Mouse (Mus musculus): ENCODE data around the gene Pkmyt1. TPM values are rescaled to one million over a fixed set of nuclear protein-coding genes. Genes with fewer than 3 reads are reported as not detected.

The Pkmyt1 gene
- polyA plus RNA-seq, 1 experiment from 2014 or later: 29.5 TPM

DNA sequence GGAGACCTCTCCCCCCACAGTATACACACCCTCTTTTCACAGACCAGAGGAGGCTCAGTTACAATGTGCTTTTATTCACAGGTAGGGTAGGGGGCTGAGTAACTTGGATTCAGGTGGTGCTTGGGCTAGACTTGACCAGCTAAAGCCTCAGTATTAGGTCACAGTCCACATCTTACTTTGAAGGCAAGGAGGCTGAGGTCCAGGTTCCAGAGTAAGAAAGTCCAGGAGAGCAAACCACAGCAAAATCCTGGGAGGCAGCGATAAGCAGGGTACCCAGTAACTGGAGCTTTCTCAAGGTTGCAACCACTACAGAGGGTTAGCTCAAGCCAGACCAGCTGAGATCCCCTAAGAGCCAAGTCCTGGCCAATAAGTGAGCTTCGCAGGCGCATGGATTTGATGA, 43.6 kb upstream of the Pkmyt1 start:
- Histone ChIP-seq H3K9ac (replicated peaks; ENCODE audit: low read length) (no peak overlapping the region), H3K27me3 (ENCODE audit: control insufficient read depth, insufficient read depth, low read length) (peaks cover 51% of the 10 kb centered on the region), H3K4me1 (ENCODE audit: control insufficient read depth, insufficient read depth, low read length) (no peaks in the 10 kb centered on the region; the same call in 1 of the 2 replicates), H3K36me3 (replicated peaks; ENCODE audit: control insufficient read depth, insufficient read depth, low read depth, low read length) (no peaks in the 10 kb centered on the region), H3K4me3 (ENCODE audit: low read depth, low read length) (no peak overlapping the region), H3K9me3 (replicated peaks; ENCODE audit: control insufficient read depth, low read length) (no peaks in the 10 kb centered on the region), H3K27ac (replicated peaks; ENCODE audit: low read depth, low read length) (no peak overlapping the region), H3K4me2 (ENCODE audit: low read depth, low read length) (peak overlapping the region; percentile 0; the same call in 1 of the 2 replicates)
- DNase-seq (ENCODE audit: low spot score): no peak
- WGBS: 53% methylated on average over 3 of the region's 3 CpGs
- ATAC-seq (replicated peaks; ENCODE audit: insufficient number of reproducible peaks, low FRiP score, low TSS enrichment, low read depth): no peak

DNA sequence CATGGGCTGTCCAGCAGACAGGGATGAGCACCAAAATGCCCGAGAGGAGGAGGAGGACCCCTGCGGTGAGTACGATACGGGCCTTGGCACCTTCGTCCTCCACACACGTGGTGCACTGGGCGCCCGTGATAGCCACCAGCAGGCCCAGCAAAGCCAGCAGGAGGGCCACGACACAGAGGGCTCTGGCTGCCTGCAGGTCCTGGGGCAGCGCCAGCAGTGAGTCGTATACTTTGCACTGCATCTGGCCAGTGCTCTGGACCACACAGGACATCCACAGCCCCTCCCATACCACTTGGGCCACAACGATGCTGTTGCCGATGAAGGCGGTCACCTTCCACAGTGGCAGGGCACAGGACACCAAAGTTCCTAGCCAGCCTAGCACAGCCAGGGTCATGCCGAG, 42.9 kb upstream of the Pkmyt1 start:
- DNase-seq (ENCODE audit: low spot score) (no peak), ATAC-seq (replicated peaks; ENCODE audit: insufficient number of reproducible peaks, low FRiP score, low TSS enrichment, low read depth) (peak; percentile 30; the same call in 1 of the 2 replicates)
- H3K36me3 ChIP-seq (replicated peaks; ENCODE audit: control insufficient read depth, insufficient read depth, low read depth, low read length): no peaks in the 10 kb centered on the region
- H3K27ac ChIP-seq (replicated peaks; ENCODE audit: low read depth, low read length): no peak overlapping the region
- no peaks in the 10 kb centered on the region for H3K9me3 ChIP-seq (replicated peaks; ENCODE audit: control insufficient read depth, low read length)
- H3K9ac ChIP-seq (replicated peaks; ENCODE audit: low read length): no peak overlapping the region; the same call in 1 of the 2 replicates
- H3K27me3 ChIP-seq (ENCODE audit: control insufficient read depth, insufficient read depth, low read length): peaks cover 51% of the 10 kb centered on the region
- peak overlapping the region; percentile 18 for H3K4me3 ChIP-seq (ENCODE audit: low read depth, low read length)
- WGBS: 29% methylated on average over 15 of the region's 15 CpGs
- no peak overlapping the region; the same call in 1 of the 2 replicates for H3K4me2 ChIP-seq (ENCODE audit: low read depth, low read length)
- H3K4me1 ChIP-seq (ENCODE audit: control insufficient read depth, insufficient read depth, low read length): no peaks in the 10 kb centered on the region; the same call in 1 of the 2 replicates

DNA sequence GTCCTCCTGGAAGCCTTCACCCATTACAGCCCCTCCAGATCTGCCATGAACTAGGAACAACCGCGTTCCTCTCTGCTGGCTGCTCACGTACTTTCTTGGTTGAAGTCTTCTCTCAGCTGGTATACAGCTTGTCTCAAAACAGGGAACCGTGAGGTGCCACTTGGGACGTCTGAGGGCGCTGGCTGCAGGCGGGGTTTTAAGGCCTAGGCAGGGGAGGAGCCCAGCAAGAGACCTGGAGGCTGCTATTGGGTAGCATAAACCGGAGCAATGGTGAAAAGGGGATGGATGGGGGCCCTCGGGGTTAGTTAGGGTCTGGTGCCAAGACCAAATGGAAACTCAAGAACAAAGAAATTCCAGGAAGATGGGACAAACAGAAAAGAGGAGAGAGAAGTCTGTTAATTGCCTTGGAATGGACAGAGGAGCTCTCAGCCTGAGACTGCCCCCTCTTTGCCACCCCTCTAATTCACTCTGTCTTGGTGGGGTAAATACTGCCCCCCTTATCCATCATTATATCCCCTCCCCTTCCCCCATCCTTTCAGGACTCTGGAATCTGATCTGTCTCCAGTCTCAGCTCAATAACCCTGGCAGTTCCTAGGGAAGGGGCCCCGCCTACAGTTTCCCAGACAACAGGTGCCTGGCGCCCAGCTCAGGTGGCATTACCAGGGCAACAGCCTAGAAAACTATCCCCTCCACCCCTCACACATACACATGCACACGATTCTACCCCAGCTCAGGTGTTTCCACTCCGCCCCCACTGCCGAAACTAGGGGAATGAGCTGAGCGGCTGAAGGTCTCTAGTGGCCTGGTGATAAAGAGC, 42.1 kb upstream of the Pkmyt1 start, which contains the start of gene Cldn9:
Gene Cldn9 (minus strand): TSS at position 171 of the 817 bp plus-strand sequence.
- WGBS: 12% methylated on average over 15 of the region's 15 CpGs
- ATAC-seq (replicated peaks; ENCODE audit: insufficient number of reproducible peaks, low FRiP score, low TSS enrichment, low read depth) (peak; percentile 79), DNase-seq (ENCODE audit: low spot score) (peak; percentile 41)
- Histone ChIP-seq H3K9ac (replicated peaks; ENCODE audit: low read length) (no peak within 1 kb of the TSS; the same call in 1 of the 2 replicates), H3K9me3 (replicated peaks; ENCODE audit: control insufficient read depth, low read length) (no peaks in the 10 kb centered on the region), H3K4me1 (ENCODE audit: control insufficient read depth, insufficient read depth, low read length) (no peaks in the 10 kb centered on the region; the same call in 1 of the 2 replicates), H3K4me3 (ENCODE audit: low read depth, low read length) (peak within 1 kb of the TSS; percentile 18), H3K36me3 (replicated peaks; ENCODE audit: control insufficient read depth, insufficient read depth, low read depth, low read length) (no peaks in the 10 kb centered on the region), H3K4me2 (ENCODE audit: low read depth, low read length) (no peak within 1 kb of the TSS; the same call in 1 of the 2 replicates), H3K27me3 (ENCODE audit: control insufficient read depth, insufficient read depth, low read length) (peaks cover 46% of the 10 kb centered on the region), H3K27ac (replicated peaks; ENCODE audit: low read depth, low read length) (no peak within 1 kb of the TSS; the same call in 1 of the 2 replicates)

DNA sequence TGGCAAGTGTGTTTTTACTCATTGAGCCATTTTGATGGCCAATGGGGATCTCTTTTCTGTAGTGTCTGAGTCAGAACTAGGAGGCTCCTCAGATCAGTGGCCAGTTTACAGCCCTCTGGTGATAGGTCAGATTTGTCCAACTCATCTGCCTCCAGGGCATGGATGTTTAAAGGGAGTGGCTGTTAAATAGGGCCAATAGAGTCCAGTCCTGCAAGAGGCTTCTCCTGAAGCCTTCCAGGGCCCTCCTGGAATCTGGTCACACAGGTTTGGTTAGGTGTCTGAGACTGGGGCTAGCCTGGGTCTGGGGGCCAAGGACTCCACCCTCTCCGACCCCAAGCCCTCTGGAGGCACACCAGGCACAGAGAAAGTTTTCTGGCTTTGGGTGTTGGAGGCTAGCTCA, 31.6 kb upstream of the Pkmyt1 start:
- ATAC-seq (replicated peaks; ENCODE audit: insufficient number of reproducible peaks, low FRiP score, low TSS enrichment, low read depth) (no peak; the same call in 1 of the 2 replicates), DNase-seq (ENCODE audit: low spot score) (no peak)
- Histone ChIP-seq H3K36me3 (replicated peaks; ENCODE audit: control insufficient read depth, insufficient read depth, low read depth, low read length) (no peaks in the 10 kb centered on the region), H3K27ac (replicated peaks; ENCODE audit: low read depth, low read length) (no peak overlapping the region), H3K4me2 (ENCODE audit: low read depth, low read length) (no peak overlapping the region), H3K9me3 (replicated peaks; ENCODE audit: control insufficient read depth, low read length) (no peaks in the 10 kb centered on the region), H3K4me3 (ENCODE audit: low read depth, low read length) (no peak overlapping the region), H3K9ac (replicated peaks; ENCODE audit: low read length) (no peak overlapping the region), H3K27me3 (ENCODE audit: control insufficient read depth, insufficient read depth, low read length) (peaks cover 13% of the 10 kb centered on the region), H3K4me1 (ENCODE audit: control insufficient read depth, insufficient read depth, low read length) (peaks cover 3% of the 10 kb centered on the region; the same call in 1 of the 2 replicates)
- 61% methylated on average over 1 of the region's 1 CpGs for WGBS

DNA sequence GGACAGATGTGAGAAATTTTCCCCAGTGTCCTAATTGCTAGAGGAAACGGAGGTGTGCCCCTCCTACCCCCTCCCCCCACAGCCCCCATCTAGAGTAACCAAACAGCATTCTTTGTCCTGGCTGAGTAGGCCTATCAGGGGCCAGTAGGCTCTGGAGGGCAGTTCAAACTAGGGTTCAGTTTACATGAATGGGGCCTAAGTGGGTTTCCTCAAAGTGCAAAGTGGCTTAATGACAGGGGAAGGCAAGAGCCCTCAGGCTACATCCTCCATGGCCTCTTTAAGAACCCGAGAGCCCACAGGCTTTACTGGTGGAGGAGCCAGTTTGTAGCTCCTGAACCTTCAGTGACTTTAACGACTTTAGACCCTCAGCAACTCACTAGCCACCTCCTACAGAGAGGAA, 30.3 kb upstream of the Pkmyt1 start:
- Histone ChIP-seq H3K9me3 (replicated peaks; ENCODE audit: control insufficient read depth, low read length) (no peaks in the 10 kb centered on the region), H3K27me3 (ENCODE audit: control insufficient read depth, insufficient read depth, low read length) (peaks cover 19% of the 10 kb centered on the region), H3K36me3 (replicated peaks; ENCODE audit: control insufficient read depth, insufficient read depth, low read depth, low read length) (no peaks in the 10 kb centered on the region), H3K4me2 (ENCODE audit: low read depth, low read length) (no peak overlapping the region), H3K4me1 (ENCODE audit: control insufficient read depth, insufficient read depth, low read length) (peaks cover 3% of the 10 kb centered on the region; the same call in 1 of the 2 replicates), H3K9ac (replicated peaks; ENCODE audit: low read length) (no peak overlapping the region), H3K4me3 (ENCODE audit: low read depth, low read length) (no peak overlapping the region), H3K27ac (replicated peaks; ENCODE audit: low read depth, low read length) (no peak overlapping the region)
- ATAC-seq (replicated peaks; ENCODE audit: insufficient number of reproducible peaks, low FRiP score, low TSS enrichment, low read depth): peak; percentile 70; the same call in 1 of the 2 replicates
- DNase-seq (ENCODE audit: low spot score): peak; percentile 64
- WGBS: 0% methylated on average over 3 of the region's 3 CpGs

DNA sequence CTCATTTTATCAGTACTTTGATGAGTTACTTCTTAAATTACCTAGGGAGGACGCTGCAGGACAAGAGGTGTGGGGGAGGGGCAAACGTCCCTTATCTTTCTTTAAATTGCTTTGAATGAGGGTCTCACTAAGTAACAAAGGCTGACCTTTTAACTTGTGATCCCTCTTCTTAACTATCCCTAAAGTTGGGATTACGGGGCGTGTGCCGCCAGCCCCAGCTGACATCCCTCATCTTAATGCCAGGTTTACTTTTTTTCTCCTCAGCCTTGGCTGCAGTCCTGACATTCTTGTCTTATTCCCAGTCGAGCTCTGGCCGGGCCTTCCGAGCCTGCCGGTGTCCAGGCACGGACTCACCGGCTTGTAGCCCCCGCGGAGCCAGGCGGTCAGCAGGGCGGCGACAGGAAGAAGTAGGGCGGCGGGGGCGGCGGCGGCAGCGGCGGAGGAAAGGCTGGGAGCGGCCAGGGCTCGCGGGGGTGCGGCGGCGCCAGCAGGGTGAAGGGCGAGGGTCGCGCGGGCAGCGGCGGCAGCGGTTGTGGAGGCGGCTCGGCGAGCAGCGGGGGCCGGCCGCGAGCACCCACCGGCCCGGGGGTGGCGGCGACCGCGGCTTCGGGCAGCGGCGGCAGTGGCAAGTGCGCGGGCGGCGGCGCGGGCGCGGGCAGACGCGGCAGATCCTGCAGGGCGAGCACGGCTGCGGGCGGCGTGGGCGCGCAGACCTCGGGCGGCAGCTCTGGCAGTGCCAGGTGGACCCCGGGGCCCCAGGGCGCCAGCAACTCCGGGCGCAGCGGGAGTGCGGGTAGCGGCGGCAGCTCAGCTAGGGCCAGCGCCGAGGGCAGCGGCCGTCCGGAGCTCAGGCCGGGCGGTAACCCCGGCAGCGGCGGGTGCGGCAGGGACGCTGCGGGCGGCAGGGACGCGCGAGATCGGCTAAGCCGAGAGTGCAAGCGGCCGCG, 26.7 kb upstream of the Pkmyt1 start:
- Histone ChIP-seq H3K4me1 (ENCODE audit: control insufficient read depth, insufficient read depth, low read length) (peaks cover 3% of the 10 kb centered on the region; the same call in 1 of the 2 replicates), H3K27me3 (ENCODE audit: control insufficient read depth, insufficient read depth, low read length) (peaks cover 19% of the 10 kb centered on the region), H3K27ac (replicated peaks; ENCODE audit: low read depth, low read length) (no peak overlapping the region), H3K4me2 (ENCODE audit: low read depth, low read length) (peak overlapping the region; percentile 100), H3K9me3 (replicated peaks; ENCODE audit: control insufficient read depth, low read length) (no peaks in the 10 kb centered on the region), H3K9ac (replicated peaks; ENCODE audit: low read length) (peak overlapping the region; percentile 60), H3K36me3 (replicated peaks; ENCODE audit: control insufficient read depth, insufficient read depth, low read depth, low read length) (no peaks in the 10 kb centered on the region), H3K4me3 (ENCODE audit: low read depth, low read length) (peak overlapping the region; percentile 61)
- WGBS: under 1% methylated on average over 94 of the region's 101 CpGs
- DNase-seq (ENCODE audit: low spot score) (no peak), ATAC-seq (replicated peaks; ENCODE audit: insufficient number of reproducible peaks, low FRiP score, low TSS enrichment, low read depth) (peak; percentile 27)

DNA sequence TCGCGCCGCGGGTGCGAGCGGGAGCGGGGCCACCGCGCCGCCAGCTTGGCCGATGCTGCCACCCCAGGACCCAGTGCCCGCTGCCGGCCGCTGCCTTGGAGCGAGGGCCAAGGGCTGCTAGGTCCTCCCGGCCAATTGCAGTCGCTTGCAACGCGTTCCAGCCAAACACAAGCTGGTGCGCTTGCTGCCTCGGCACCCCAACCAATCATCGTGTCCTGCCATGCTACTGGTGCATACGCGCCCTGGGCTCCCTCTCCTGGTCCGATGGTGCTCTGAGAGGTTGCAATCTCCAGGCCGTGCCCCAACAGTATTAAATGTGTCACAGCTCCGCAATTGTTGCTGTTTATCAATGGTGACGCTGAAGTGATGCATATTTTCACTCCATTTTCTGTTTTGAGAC, 26.1 kb upstream of the Pkmyt1 start:
- under 1% methylated on average over 22 of the region's 28 CpGs for WGBS
- Histone ChIP-seq H3K9ac (replicated peaks; ENCODE audit: low read length) (peak overlapping the region; percentile 60), H3K36me3 (replicated peaks; ENCODE audit: control insufficient read depth, insufficient read depth, low read depth, low read length) (no peaks in the 10 kb centered on the region), H3K9me3 (replicated peaks; ENCODE audit: control insufficient read depth, low read length) (no peaks in the 10 kb centered on the region), H3K4me1 (ENCODE audit: control insufficient read depth, insufficient read depth, low read length) (peaks cover 3% of the 10 kb centered on the region; the same call in 1 of the 2 replicates), H3K4me2 (ENCODE audit: low read depth, low read length) (peak overlapping the region; percentile 100), H3K27ac (replicated peaks; ENCODE audit: low read depth, low read length) (no peak overlapping the region), H3K4me3 (ENCODE audit: low read depth, low read length) (peak overlapping the region; percentile 61), H3K27me3 (ENCODE audit: control insufficient read depth, insufficient read depth, low read length) (peaks cover 19% of the 10 kb centered on the region)
- ATAC-seq (replicated peaks; ENCODE audit: insufficient number of reproducible peaks, low FRiP score, low TSS enrichment, low read depth) (peak; percentile 93), DNase-seq (ENCODE audit: low spot score) (peak; percentile 89)
